Mouse (Mus musculus) bone marrow macrophage, adult 2 months (primary cell): ENCODE data around the gene Cox19.
"Not testable (repeated sequence)": the region's sequence is repeated elsewhere in the genome, so short reads cannot be mapped to it uniquely, and the experiment has no call there.

Source experiments
- CTCF ChIP-seq: IDR thresholded peaks from 2 replicates; pipeline ENCODE4 v1.5.1; 2012; ENCODE audit warnings: low read depth, mild to moderate bottlenecking, low read length, moderate library complexity
- POLR2A ChIP-seq: IDR thresholded peaks from 2 replicates; pipeline ENCODE4 v1.6.1; 2012; ENCODE audit warnings: mild to moderate bottlenecking, low read depth, low read length, borderline replicate concordance

GRCm38 (mm10) chr5:139334394-139334793 lies 16.8 kb downstream of the Cox19 start:
- not testable (repeated sequence) for TF ChIP-seq CTCF, POLR2A
